In genomic region chr9:108221566-108221965, GRCm38 (mm10) we compare ENCODE assay signal across 27 mouse cellular contexts. TPM values are rescaled to one million over a fixed set of nuclear protein-coding genes. Genes with fewer than 3 reads are reported as not detected.
DNase-seq lines count a peak whose midpoint lies in the region; ATAC-seq and TF ChIP-seq lines count a peak whose summit lies in the region.
"Had no signal": no experiment of that assay in that cellular context is flagged by ENCODE, and none has a peak within 500 bp of the region (broad histone marks: within the 10 kb centered on the region; RNA-seq: fewer than 3 reads in every experiment).

No protein-coding gene starts in this region.

- H3K27ac ChIP-seq in heart, embryonic 16.5 days (ENCODE audit: low read length), result 0 out of 2 replicates have a peak overlapping the region, but pooled peaks have one; percentile 80
- H3K27ac ChIP-seq in heart, embryonic 12.5 days (ENCODE audit: poor library complexity, severe bottlenecking), result no peak overlapping the region
- peak overlapping the region; percentile 90 for H3K27ac ChIP-seq in kidney, postnatal 0 days
- no peak overlapping the region for H3K27ac ChIP-seq in midbrain, embryonic 11.5 days (ENCODE audit: low read depth, low read length)
- no peak overlapping the region for H3K27ac ChIP-seq in midbrain, embryonic 16.5 days (ENCODE audit: low read length)
- H3K27ac ChIP-seq: embryonic facial prominence, embryonic 13.5 days; forebrain, embryonic 10.5 days; heart, embryonic 10.5 days; liver, embryonic 13.5 days; midbrain, embryonic 15.5 days; neural tube, embryonic 13.5 days had no signal

- no peak for DNase-seq in kidney, postnatal 0 days (ENCODE audit: low spot score)
- no peak for DNase-seq in kidney, postnatal 25 days
- DNase-seq in midbrain, embryonic 11.5 days (ENCODE audit: low spot score, missing footprints), result peak; percentile 44
- DNase-seq in adrenal gland, postnatal 4 days (ENCODE audit: low spot score in 2 of 2), result no peak
- DNase-seq: adrenal gland, postnatal 14 days; cerebellum, adult 18-20 months; cerebellum, postnatal 10 days; forebrain, postnatal 0 days; gastrocnemius, postnatal 14 days; kidney, adult 18-20 months; layer of hippocampus, adult 9-11 months; liver, embryonic 13.5 days; lung, embryonic 14.5 days; lung, postnatal 14 days; right cerebral cortex, postnatal 4 days; thymus, adult 2 months; thymus, postnatal 36 days had no signal

- WGBS in heart, embryonic 16.5 days, result 76% methylated on average over 3 of the region's 3 CpGs
- 79% methylated on average over 3 of the region's 3 CpGs for WGBS in heart, embryonic 12.5 days
- 89% methylated on average over 3 of the region's 3 CpGs for WGBS in kidney, postnatal 0 days
- WGBS in midbrain, embryonic 11.5 days, result 86% methylated on average over 3 of the region's 3 CpGs
- WGBS in midbrain, embryonic 16.5 days, result 89% methylated on average over 3 of the region's 3 CpGs

- 0 out of 2 replicates have a peak overlapping the region, but pooled peaks have one; percentile 27 for H3K9ac ChIP-seq in heart, embryonic 16.5 days (ENCODE audit: low read length)
- H3K9ac ChIP-seq in heart, embryonic 12.5 days, result no peak overlapping the region
- H3K9ac ChIP-seq in kidney, postnatal 0 days (ENCODE audit: low read depth, low read length), result no peak overlapping the region
- H3K9ac ChIP-seq in midbrain, embryonic 11.5 days (ENCODE audit: low read length), result no peak overlapping the region
- H3K9ac ChIP-seq in midbrain, embryonic 16.5 days (ENCODE audit: low read depth, low read length), result no peak overlapping the region
- H3K9ac ChIP-seq: embryonic facial prominence, embryonic 13.5 days; forebrain, postnatal 0 days; liver, embryonic 13.5 days; lung, embryonic 14.5 days; midbrain, embryonic 15.5 days; neural tube, embryonic 13.5 days had no signal

- peaks cover 13% of the 10 kb centered on the region for H3K36me3 ChIP-seq in heart, embryonic 16.5 days (ENCODE audit: control insufficient read depth, insufficient read depth)
- peaks cover 18% of the 10 kb centered on the region for H3K36me3 ChIP-seq in heart, embryonic 12.5 days
- 0 out of 2 replicates have a peak, but pooled peaks cover 10% of the 10 kb centered on the region for H3K36me3 ChIP-seq in kidney, postnatal 0 days (ENCODE audit: insufficient read depth, low read length)
- no peaks in the 10 kb centered on the region; the same call in 1 of the 2 replicates for H3K36me3 ChIP-seq in midbrain, embryonic 11.5 days (ENCODE audit: control insufficient read depth, insufficient read depth, low read length)
- H3K36me3 ChIP-seq in midbrain, embryonic 16.5 days (ENCODE audit: control insufficient read depth, insufficient read depth, low read length), result peaks cover 3% of the 10 kb centered on the region; the same call in 1 of the 2 replicates

- H3K4me1 ChIP-seq in heart, embryonic 16.5 days (ENCODE audit: control insufficient read depth, insufficient read depth, low read length), result peaks cover 24% of the 10 kb centered on the region
- peaks cover 32% of the 10 kb centered on the region for H3K4me1 ChIP-seq in heart, embryonic 12.5 days (replicated peaks)
- peaks cover 37% of the 10 kb centered on the region; the same call in 1 of the 2 replicates for H3K4me1 ChIP-seq in kidney, postnatal 0 days (replicated peaks; ENCODE audit: insufficient read depth, low read length)
- H3K4me1 ChIP-seq in midbrain, embryonic 11.5 days (ENCODE audit: control insufficient read depth, insufficient read depth, low read length), result no peaks in the 10 kb centered on the region
- H3K4me1 ChIP-seq in midbrain, embryonic 16.5 days (ENCODE audit: control insufficient read depth, insufficient read depth, low read length), result peaks cover 2% of the 10 kb centered on the region; the same call in 1 of the 2 replicates
- H3K4me1 ChIP-seq: embryonic facial prominence, embryonic 13.5 days; midbrain, embryonic 15.5 days had no signal

- TF ChIP-seq CTCF in kidney, postnatal 0 days (IDR thresholded peaks at IDR 0.05; ENCODE audit: low read depth), result no peak

- no peak overlapping the region for H3K4me2 ChIP-seq in heart, embryonic 16.5 days (ENCODE audit: low read depth, low read length)
- H3K4me2 ChIP-seq in heart, embryonic 12.5 days, result no peak overlapping the region
- H3K4me2 ChIP-seq in kidney, postnatal 0 days (ENCODE audit: low read length), result no peak overlapping the region
- H3K4me2 ChIP-seq in midbrain, embryonic 11.5 days, result no peak overlapping the region
- H3K4me2 ChIP-seq in midbrain, embryonic 16.5 days (ENCODE audit: low read length), result no peak overlapping the region
- H3K4me2 ChIP-seq: embryonic facial prominence, embryonic 13.5 days; liver, embryonic 13.5 days; lung, embryonic 14.5 days; midbrain, embryonic 15.5 days; neural tube, embryonic 13.5 days had no signal

- no peaks in the 10 kb centered on the region for H3K9me3 ChIP-seq in heart, embryonic 16.5 days (replicated peaks; ENCODE audit: control insufficient read depth, low read length)
- no peaks in the 10 kb centered on the region for H3K9me3 ChIP-seq in heart, embryonic 12.5 days (replicated peaks)
- H3K9me3 ChIP-seq in kidney, postnatal 0 days (replicated peaks; ENCODE audit: low read length), result no peaks in the 10 kb centered on the region
- H3K9me3 ChIP-seq in midbrain, embryonic 11.5 days (ENCODE audit: control insufficient read depth, low read length), result no peaks in the 10 kb centered on the region
- no peaks in the 10 kb centered on the region for H3K9me3 ChIP-seq in midbrain, embryonic 16.5 days (replicated peaks; ENCODE audit: control insufficient read depth, low read length, poor library complexity, severe bottlenecking)
- H3K9me3 ChIP-seq: embryonic facial prominence, embryonic 13.5 days; forebrain, embryonic 10.5 days; heart, embryonic 10.5 days; liver, embryonic 13.5 days; midbrain, embryonic 15.5 days; neural tube, embryonic 13.5 days had no signal

- ATAC-seq in heart, embryonic 16.5 days (replicated peaks; ENCODE audit: extremely low read depth, insufficient read depth, low FRiP score), result no peak
- ATAC-seq in heart, embryonic 12.5 days (ENCODE audit: insufficient number of reproducible peaks, low FRiP score), result no peak
- no peak for ATAC-seq in kidney, postnatal 0 days (replicated peaks; ENCODE audit: low FRiP score, low read depth)
- ATAC-seq in midbrain, embryonic 11.5 days (ENCODE audit: low FRiP score), result no peak
- ATAC-seq in midbrain, embryonic 16.5 days, result no peak
- ATAC-seq: CD4-positive, CD25-positive, alpha-beta regulatory T cell, adult 4 months; forebrain, postnatal 0 days; hindbrain, embryonic 16.5 days; midbrain, embryonic 15.5 days had no signal

- no peaks in the 10 kb centered on the region for H3K27me3 ChIP-seq in heart, embryonic 16.5 days (ENCODE audit: control insufficient read depth, insufficient read depth, low read length)
- H3K27me3 ChIP-seq in heart, embryonic 12.5 days (replicated peaks), result no peaks in the 10 kb centered on the region
- no peaks in the 10 kb centered on the region for H3K27me3 ChIP-seq in kidney, postnatal 0 days (ENCODE audit: insufficient read depth, low read length)
- no peaks in the 10 kb centered on the region for H3K27me3 ChIP-seq in midbrain, embryonic 11.5 days (ENCODE audit: control insufficient read depth, insufficient read depth, low read length)
- H3K27me3 ChIP-seq in midbrain, embryonic 16.5 days (ENCODE audit: control insufficient read depth, insufficient read depth, low read depth, low read length), result no peaks in the 10 kb centered on the region
- H3K27me3 ChIP-seq: embryonic facial prominence, embryonic 13.5 days; liver, embryonic 13.5 days; midbrain, embryonic 15.5 days; neural tube, embryonic 13.5 days had no signal

- no peak overlapping the region for H3K4me3 ChIP-seq in heart, embryonic 16.5 days (ENCODE audit: low read length)
- no peak overlapping the region for H3K4me3 ChIP-seq in heart, embryonic 12.5 days
- H3K4me3 ChIP-seq in kidney, postnatal 0 days (replicated peaks; ENCODE audit: low read depth, low read length), result no peak overlapping the region
- H3K4me3 ChIP-seq in midbrain, embryonic 11.5 days (ENCODE audit: low read depth, low read length), result no peak overlapping the region
- no peak overlapping the region for H3K4me3 ChIP-seq in midbrain, embryonic 16.5 days (ENCODE audit: low read depth, low read length)
- H3K4me3 ChIP-seq: embryonic facial prominence, embryonic 13.5 days; forebrain, embryonic 10.5 days; heart, embryonic 10.5 days; liver, embryonic 13.5 days; midbrain, embryonic 15.5 days; neural tube, embryonic 13.5 days had no signal

RNA-seq across cellular contexts. Expression of gene Bsn, which starts 31.4 kb away (rescaled TPM):
- polyA plus RNA-seq in heart, embryonic 16.5 days (2015; fragmentation: Nextera tagmentation; extraction: Ambion mirVana), result 0.34 and 0.81 TPM in 2 replicates
- 0.39 and 0.50 TPM in 2 replicates for polyA plus RNA-seq in heart, embryonic 12.5 days (2016; fragmentation: Nextera tagmentation; extraction: Ambion mirVana)
- 0.25 and 0.31 TPM in 2 replicates for polyA plus RNA-seq in kidney, postnatal 0 days (2015; fragmentation: Nextera tagmentation; extraction: Ambion mirVana)
- 2.4 TPM in 2 replicates for polyA plus RNA-seq in midbrain, embryonic 11.5 days (2014; fragmentation: Nextera tagmentation; extraction: Ambion mirVana)
- polyA plus RNA-seq in midbrain, embryonic 16.5 days (2015; fragmentation: Nextera tagmentation; extraction: Ambion mirVana), result 8.6 and 10.1 TPM in 2 replicates
- 1 to 10 TPM; 3.9 to 4.4 TPM for total RNA-seq in adrenal gland, postnatal 4 days (2021)

RNA-seq across cellular contexts. Expression of gene Dag1, which starts 42.2 kb away (rescaled TPM):
- 136 and 145 TPM in 2 replicates for polyA plus RNA-seq in heart, embryonic 16.5 days (2015; fragmentation: Nextera tagmentation; extraction: Ambion mirVana)
- polyA plus RNA-seq in heart, embryonic 12.5 days (2016; fragmentation: Nextera tagmentation; extraction: Ambion mirVana), result 188 and 200 TPM in 2 replicates
- 165 and 170 TPM in 2 replicates for polyA plus RNA-seq in kidney, postnatal 0 days (2015; fragmentation: Nextera tagmentation; extraction: Ambion mirVana)
- 48.8 and 55.2 TPM in 2 replicates for polyA plus RNA-seq in midbrain, embryonic 11.5 days (2014; fragmentation: Nextera tagmentation; extraction: Ambion mirVana)
- 67.9 and 79.5 TPM in 2 replicates for polyA plus RNA-seq in midbrain, embryonic 16.5 days (2015; fragmentation: Nextera tagmentation; extraction: Ambion mirVana)
- 100 to 1,000 TPM; 158 to 188 TPM for total RNA-seq in adrenal gland, postnatal 4 days (2021)

Comparison
In these comparisons a context has a peak if more than half of its experiments do, and no peak if none do; other contexts are left out.
1. H3K27ac ChIP-seq: peak in heart, embryonic 16.5 days (single experiment) and kidney, postnatal 0 days (single experiment); none in heart, embryonic 12.5 days (single experiment), midbrain, embryonic 11.5 days (single experiment) and midbrain, embryonic 16.5 days (single experiment).